Mouse (Mus musculus) right cerebral cortex, postnatal 36 days (tissue): ENCODE results near the gene Ltv1.
"Not testable (repeated sequence)": the region's sequence is repeated elsewhere in the genome, so short reads cannot be mapped to it uniquely, and the experiment has no call there.

Experiments
- DNase-seq, 2 experiments: peaks; one replicate each; pipeline ENCODE4 v3.0.0; 2022; ENCODE audit warnings: low spot score in 2 of 2, mixed read lengths in 1 of 2

The Ltv1 gene

GRCm38 (mm10) chr10:13193496-13193895 lies 528 bp upstream of the Ltv1 start:
- not testable (repeated sequence) for DNase-seq

GRCm38 (mm10) chr10:13189881-13190280 lies 3.1 kb downstream of the Ltv1 start:
- no peak for DNase-seq

GRCm38 (mm10) chr10:13186754-13187153 lies 6.2 kb downstream of the Ltv1 start:
- DNase-seq = no peak

- DNase-seq = no peak
These were observed 8.7 kb downstream of the Ltv1 start for GRCm38 (mm10) chr10:13184170-13184766.

- no peak for DNase-seq
These were observed 12.8 kb downstream of the Ltv1 start for GRCm38 (mm10) chr10:13180211-13180610.

GRCm38 (mm10) chr10:13177973-13178624 lies 14.9 kb downstream of the Ltv1 start, which contains the start of gene Zc2hc1b:
Gene Zc2hc1b (minus strand): TSS chr10:13178023.
- no peak for DNase-seq

GRCm38 (mm10) chr10:13175866-13176265 lies 17.1 kb downstream of the Ltv1 start:
- no peak for DNase-seq

- no peak for DNase-seq
These were observed 20.2 kb downstream of the Ltv1 start for GRCm38 (mm10) chr10:13172798-13173221.

GRCm38 (mm10) chr10:13171461-13171860 lies 21.5 kb downstream of the Ltv1 start:
- DNase-seq = no peak

GRCm38 (mm10) chr10:13170739-13171448 lies 22.1 kb downstream of the Ltv1 start:
- no peak for DNase-seq

GRCm38 (mm10) chr10:13168461-13168860 lies 24.5 kb downstream of the Ltv1 start:
- no peak for DNase-seq

- DNase-seq = no peak
These were observed 30.9 kb downstream of the Ltv1 start for GRCm38 (mm10) chr10:13162031-13162430.

- DNase-seq = no peak
These were observed 32.1 kb downstream of the Ltv1 start for GRCm38 (mm10) chr10:13160913-13161312.

- no peak for DNase-seq
These were observed 37.6 kb downstream of the Ltv1 start for GRCm38 (mm10) chr10:13155377-13155776.

- no peak for DNase-seq
These were observed 40.1 kb downstream of the Ltv1 start for GRCm38 (mm10) chr10:13152811-13153364.

- DNase-seq = no peak
These were observed 41.6 kb downstream of the Ltv1 start for GRCm38 (mm10) chr10:13151353-13151752.

- DNase-seq = no peak
These were observed 42.5 kb downstream of the Ltv1 start for GRCm38 (mm10) chr10:13150435-13150834.

GRCm38 (mm10) chr10:13140434-13140833 lies 52.5 kb downstream of the Ltv1 start:
- no peak for DNase-seq

- DNase-seq = no peak
These were observed 55.1 kb downstream of the Ltv1 start for GRCm38 (mm10) chr10:13137906-13138305.

- no peak for DNase-seq
These were observed 57.2 kb downstream of the Ltv1 start for GRCm38 (mm10) chr10:13135751-13136150.

- no peak for DNase-seq
These were observed 57.7 kb downstream of the Ltv1 start for GRCm38 (mm10) chr10:13135276-13135675.

- DNase-seq = no peak
These were observed 59.1 kb downstream of the Ltv1 start for GRCm38 (mm10) chr10:13133850-13134249.
